Mouse (Mus musculus): ENCODE data around the gene Abcd1. TPM values are rescaled to one million over a fixed set of nuclear protein-coding genes. Genes with fewer than 3 reads are reported as not detected.

Gene Abcd1
- polyA plus RNA-seq (2014; fragmentation: Illumina TruSeq; extraction: RNeasy Lipid Tissue Mini Kit (QIAGEN cat#74804); ENCODE audit: low read depth, low replicate concordance), result 15.1 TPM

GRCm38 (mm10) chrX:73716109-73716661, at the start of gene Abcd1, which contains the start of gene Bcap31:
Gene Abcd1, plus strand, starts transcription at chrX:73716597.
Gene Bcap31, minus strand, starts transcription at chrX:73716175.

GRCm38 (mm10) chrX:73672879-73673618, 43.3 kb upstream of the Abcd1 start, which contains the start of gene Slc6a8:
Gene Slc6a8, plus strand, starts transcription at chrX:73673150.

GRCm38 (mm10) chrX:73756334-73757140, 40.1 kb downstream of the Abcd1 start, which contains the start of gene Plxnb3:
Gene Plxnb3, plus strand, starts transcription at chrX:73757090.

GRCm38 (mm10) chrX:73774168-73774760, 57.9 kb downstream of the Abcd1 start, which contains the start of gene Srpk3:
Gene Srpk3, plus strand, starts transcription at chrX:73774405.

GRCm38 (mm10) chrX:73786364-73787224, 70.2 kb downstream of the Abcd1 start, which contains the start of the genes Idh3g and Ssr4:
Gene Idh3g, minus strand, starts transcription at chrX:73786897.
Gene Ssr4, plus strand, starts transcription at chrX:73787028.

Other genes with a start within 250 kb of the Abcd1 start
- gene Bgn, start 233.0 kb upstream of the Abcd1 start, polyA plus RNA-seq (2014; fragmentation: Illumina TruSeq; extraction: RNeasy Lipid Tissue Mini Kit (QIAGEN cat#74804); ENCODE audit: low read depth, low replicate concordance), result 271 TPM
- 54.7 TPM for gene Atp2b3, start 213.5 kb upstream of the Abcd1 start, polyA plus RNA-seq (2014; fragmentation: Illumina TruSeq; extraction: RNeasy Lipid Tissue Mini Kit (QIAGEN cat#74804); ENCODE audit: low read depth, low replicate concordance)
- gene Dusp9, start 77.2 kb upstream of the Abcd1 start, polyA plus RNA-seq (2014; fragmentation: Illumina TruSeq; extraction: RNeasy Lipid Tissue Mini Kit (QIAGEN cat#74804); ENCODE audit: low read depth, low replicate concordance), result 0.88 TPM
- gene Pnck, start 56.5 kb upstream of the Abcd1 start, polyA plus RNA-seq (2014; fragmentation: Illumina TruSeq; extraction: RNeasy Lipid Tissue Mini Kit (QIAGEN cat#74804); ENCODE audit: low read depth, low replicate concordance), result 6.6 TPM
- 23.2 TPM for gene Slc6a8, start 43.4 kb upstream of the Abcd1 start, polyA plus RNA-seq (2014; fragmentation: Illumina TruSeq; extraction: RNeasy Lipid Tissue Mini Kit (QIAGEN cat#74804); ENCODE audit: low read depth, low replicate concordance)
- gene Bcap31, start 422 bp upstream of the Abcd1 start, polyA plus RNA-seq (2014; fragmentation: Illumina TruSeq; extraction: RNeasy Lipid Tissue Mini Kit (QIAGEN cat#74804); ENCODE audit: low read depth, low replicate concordance), result 200 TPM
- gene Plxnb3, start 40.5 kb downstream of the Abcd1 start, polyA plus RNA-seq (2014; fragmentation: Illumina TruSeq; extraction: RNeasy Lipid Tissue Mini Kit (QIAGEN cat#74804); ENCODE audit: low read depth, low replicate concordance), result 1.1 TPM
- gene Srpk3, start 57.8 kb downstream of the Abcd1 start, polyA plus RNA-seq (2014; fragmentation: Illumina TruSeq; extraction: RNeasy Lipid Tissue Mini Kit (QIAGEN cat#74804); ENCODE audit: low read depth, low replicate concordance), result 1.7 TPM
- gene Idh3g, start 70.3 kb downstream of the Abcd1 start, polyA plus RNA-seq (2014; fragmentation: Illumina TruSeq; extraction: RNeasy Lipid Tissue Mini Kit (QIAGEN cat#74804); ENCODE audit: low read depth, low replicate concordance), result 154 TPM
- gene Ssr4, start 70.4 kb downstream of the Abcd1 start, polyA plus RNA-seq (2014; fragmentation: Illumina TruSeq; extraction: RNeasy Lipid Tissue Mini Kit (QIAGEN cat#74804); ENCODE audit: low read depth, low replicate concordance), result 363 TPM
- gene Pdzd4, start 108.4 kb downstream of the Abcd1 start, polyA plus RNA-seq (2014; fragmentation: Illumina TruSeq; extraction: RNeasy Lipid Tissue Mini Kit (QIAGEN cat#74804); ENCODE audit: low read depth, low replicate concordance), result 2.1 TPM
- gene Avpr2, start 175.5 kb downstream of the Abcd1 start, polyA plus RNA-seq (2014; fragmentation: Illumina TruSeq; extraction: RNeasy Lipid Tissue Mini Kit (QIAGEN cat#74804); ENCODE audit: low read depth, low replicate concordance), result not detected
- 3.0 TPM for gene L1cam, start 179.5 kb downstream of the Abcd1 start, polyA plus RNA-seq (2014; fragmentation: Illumina TruSeq; extraction: RNeasy Lipid Tissue Mini Kit (QIAGEN cat#74804); ENCODE audit: low read depth, low replicate concordance)
- 7.3 TPM for gene Arhgap4, start 205.3 kb downstream of the Abcd1 start, polyA plus RNA-seq (2014; fragmentation: Illumina TruSeq; extraction: RNeasy Lipid Tissue Mini Kit (QIAGEN cat#74804); ENCODE audit: low read depth, low replicate concordance)
- gene Naa10, start 205.3 kb downstream of the Abcd1 start, polyA plus RNA-seq (2014; fragmentation: Illumina TruSeq; extraction: RNeasy Lipid Tissue Mini Kit (QIAGEN cat#74804); ENCODE audit: low read depth, low replicate concordance), result 54.4 TPM
- 40.5 TPM for gene Renbp, start 214.3 kb downstream of the Abcd1 start, polyA plus RNA-seq (2014; fragmentation: Illumina TruSeq; extraction: RNeasy Lipid Tissue Mini Kit (QIAGEN cat#74804); ENCODE audit: low read depth, low replicate concordance)
- gene Hcfc1, start 249.8 kb downstream of the Abcd1 start, polyA plus RNA-seq (2014; fragmentation: Illumina TruSeq; extraction: RNeasy Lipid Tissue Mini Kit (QIAGEN cat#74804); ENCODE audit: low read depth, low replicate concordance), result 48.2 TPM